12 mouse cellular contexts compared by ENCODE assay signal in the genomic region with DNA sequence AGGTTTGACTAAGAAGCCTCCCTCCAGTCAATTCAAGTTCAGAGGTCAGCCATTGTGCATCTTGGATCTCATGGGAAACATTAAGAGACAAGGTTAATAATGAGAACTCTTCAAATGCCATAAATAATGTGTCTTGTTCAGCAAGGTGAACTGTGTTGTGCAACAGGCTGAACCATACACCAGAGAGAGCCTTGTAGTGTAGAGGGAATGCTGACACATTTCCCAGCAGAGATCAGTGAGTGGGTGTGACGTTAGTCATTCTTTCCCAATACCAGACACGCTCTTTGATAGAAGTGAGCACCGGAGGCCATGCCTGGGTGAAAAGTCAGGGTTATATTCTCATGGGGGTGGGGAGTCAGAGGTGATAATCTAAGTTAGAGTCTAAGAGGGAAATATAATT. TPM values are rescaled to one million over a fixed set of nuclear protein-coding genes. Genes with fewer than 3 reads are reported as not detected.
"Had no signal": no experiment of that assay in that cellular context is flagged by ENCODE, and none has a peak within 500 bp of the region (broad histone marks: within the 10 kb centered on the region; RNA-seq: fewer than 3 reads in every experiment).

No protein-coding gene starts in this region.

- DNase-seq: kidney, postnatal 25 days; liver, embryonic 13.5 days; lung, adult 2 months; lung, postnatal 36 days; right cerebral cortex, postnatal 25 days had no signal

- H3K27ac ChIP-seq: left cerebral cortex, adult 2 months; limb, embryonic 10.5 days; liver, embryonic 13.5 days; midbrain, embryonic 13.5 days; stomach, postnatal 0 days had no signal

- H3K27me3 ChIP-seq: liver, embryonic 13.5 days; midbrain, embryonic 13.5 days had no signal

- H3K9ac ChIP-seq: liver, embryonic 13.5 days; midbrain, embryonic 13.5 days had no signal

- H3K9me3 ChIP-seq: limb, embryonic 10.5 days; liver, embryonic 13.5 days; midbrain, embryonic 13.5 days had no signal

- H3K4me3 ChIP-seq: left cerebral cortex, adult 2 months; limb, embryonic 10.5 days; liver, embryonic 13.5 days; midbrain, embryonic 13.5 days had no signal

- H3K4me1 ChIP-seq: limb, embryonic 10.5 days; liver, embryonic 13.5 days had no signal

- ATAC-seq: lung, postnatal 0 days; midbrain, embryonic 13.5 days had no signal

- H3K36me3 ChIP-seq: limb, embryonic 10.5 days; liver, embryonic 13.5 days; midbrain, embryonic 13.5 days had no signal

- H3K4me2 ChIP-seq: liver, embryonic 13.5 days; midbrain, embryonic 13.5 days had no signal

RNA-seq across cellular contexts. Expression of a gene that starts 46.4 kb away (rescaled TPM):
- total RNA-seq: megakaryocyte progenitor cell, adult 5-6 weeks had no signal
- polyA plus RNA-seq: limb, embryonic 10.5 days; liver, embryonic 13.5 days; lung, adult 2 months; small intestine, adult 2 months had no signal
